Mouse (Mus musculus): ENCODE results near the gene Unc13d. TPM values are rescaled to one million over a fixed set of nuclear protein-coding genes. Genes with fewer than 3 reads are reported as not detected.
A peak's percentile ranks its signal among the peaks of the same experiment; 100 is the strongest.
"Not testable (repeated sequence)": the region's sequence is repeated elsewhere in the genome, so short reads cannot be mapped to it uniquely, and the experiment has no call there.

Unc13d gene
- 6.5 and 8.0 TPM in 2 replicates for polyA plus RNA-seq (2015; fragmentation: Nextera tagmentation; extraction: Ambion mirVana)

DNA sequence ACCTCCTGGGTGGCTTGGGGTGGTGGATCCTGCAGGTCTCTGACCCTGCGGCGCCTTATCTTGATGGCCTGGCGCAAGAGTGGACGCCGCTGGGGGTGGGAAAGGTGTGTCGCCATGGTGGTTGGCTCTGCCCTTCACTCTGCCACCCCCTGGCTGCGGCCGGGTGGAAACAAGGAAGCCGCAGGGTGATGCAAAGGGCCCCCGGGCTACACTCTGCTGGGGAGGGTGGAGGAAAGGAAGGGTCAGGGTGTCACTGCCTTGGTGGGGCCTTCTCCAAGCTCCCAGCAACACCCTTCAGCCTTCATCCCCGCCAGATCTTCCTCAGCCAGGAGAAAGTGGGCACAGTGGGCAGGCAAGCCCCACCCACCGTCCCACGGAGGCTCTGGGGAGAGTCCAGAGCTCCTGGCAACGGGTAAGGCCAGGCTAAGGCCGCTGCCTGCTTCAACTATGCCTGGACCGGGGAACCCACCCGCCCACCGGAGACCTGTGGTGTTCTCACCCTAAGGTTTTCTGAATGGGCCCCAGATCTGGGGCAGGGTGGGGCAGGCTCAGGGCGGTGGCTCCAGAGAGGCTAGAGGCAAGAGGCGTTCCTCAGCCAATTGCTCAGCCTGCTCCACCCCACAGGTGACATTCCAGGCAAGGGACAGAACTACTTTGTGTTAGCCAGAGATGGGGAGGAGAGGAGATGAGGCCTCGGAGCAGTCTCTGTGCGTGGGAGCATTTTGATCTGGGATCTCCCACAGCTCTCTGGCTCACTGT, at the start of gene Unc13d:
Gene Unc13d, minus strand, starts transcription at position 516 of the 759 bp plus-strand sequence.
- 54% methylated on average over 22 of the region's 22 CpGs for WGBS

DNA sequence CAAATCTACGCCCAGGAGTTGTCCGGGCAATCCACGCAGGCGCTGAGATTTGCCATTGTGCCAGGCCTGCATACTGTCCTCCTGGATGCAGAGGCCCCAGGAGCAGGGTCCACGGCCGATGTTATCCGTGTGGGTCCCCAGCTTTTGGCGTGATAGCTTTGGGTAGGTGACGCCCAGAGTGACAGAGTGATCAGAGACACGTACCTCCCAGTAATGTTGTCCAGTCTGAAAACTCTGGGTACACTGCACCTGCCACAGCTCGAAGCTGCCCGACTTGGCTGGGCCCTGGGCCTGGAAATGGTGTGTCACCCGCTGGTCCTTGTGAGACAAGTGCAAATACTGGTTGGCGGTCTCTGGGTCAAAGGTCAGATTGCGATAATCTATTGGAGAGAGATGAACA, 48.5 kb upstream of the Unc13d start:
- no peak for ATAC-seq (ENCODE audit: insufficient read depth, low FRiP score, low read depth)

More for the DNA sequence above, at the start of gene Unc13d:
- H3K27ac ChIP-seq: peak within 1 kb of the TSS; percentile 89
- peak within 1 kb of the TSS; percentile 28 for H3K4me3 ChIP-seq (replicated peaks)
- peaks cover 33% of the 10 kb centered on the region for H3K36me3 ChIP-seq
- no peaks in the 10 kb centered on the region for H3K9me3 ChIP-seq
- 0 out of 2 replicates have a peak within 1 kb of the TSS, but pooled peaks have one; percentile 1 for H3K9ac ChIP-seq
- H3K4me1 ChIP-seq: peaks cover 17% of the 10 kb centered on the region
- H3K27me3 ChIP-seq (replicated peaks): no peaks in the 10 kb centered on the region
- H3K4me2 ChIP-seq: peak within 1 kb of the TSS; percentile 54
- peak; percentile 82 for ATAC-seq (ENCODE audit: insufficient read depth, low FRiP score, low read depth)

DNA sequence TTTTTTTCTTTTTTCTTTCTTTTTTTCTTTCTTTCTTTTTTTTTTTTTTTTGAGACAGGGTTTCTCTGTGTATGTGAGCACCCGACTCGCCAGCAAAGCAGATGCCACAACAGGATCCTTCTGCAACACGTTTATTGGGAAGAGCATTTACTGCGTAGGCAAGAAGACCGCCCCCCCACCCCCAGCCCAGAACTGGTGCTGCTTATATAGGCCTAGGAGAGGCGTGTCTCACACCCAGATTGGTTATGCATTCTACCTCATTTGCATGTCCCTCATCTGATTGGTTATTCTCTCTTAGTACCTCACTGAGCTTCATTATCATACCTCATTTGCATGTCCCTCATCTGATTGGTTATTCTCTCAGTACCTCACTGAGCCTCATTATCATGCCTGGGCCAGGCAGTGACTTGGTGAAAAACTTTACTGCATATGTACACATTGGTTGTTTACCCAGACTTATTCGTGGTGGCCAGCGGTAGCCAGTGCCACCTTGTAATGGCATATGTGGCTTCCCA, 44.0 kb upstream of the Unc13d start:
- not testable (repeated sequence) for H3K4me2 ChIP-seq; H3K4me1 ChIP-seq; H3K27me3 ChIP-seq (replicated peaks); H3K9ac ChIP-seq; H3K27ac ChIP-seq; ATAC-seq (ENCODE audit: insufficient read depth, low FRiP score, low read depth); H3K9me3 ChIP-seq; H3K4me3 ChIP-seq (replicated peaks)
- WGBS: 95% methylated on average over 8 of the region's 8 CpGs
- H3K36me3 ChIP-seq: peaks cover 21% of the 10 kb centered on the region

More for the DNA sequence above, 48.5 kb upstream of the Unc13d start:
- Histone ChIP-seq H3K27ac (no peak overlapping the region), H3K9ac (no peak overlapping the region), H3K9me3 (no peaks in the 10 kb centered on the region), H3K27me3 (replicated peaks) (no peaks in the 10 kb centered on the region), H3K36me3 (peaks cover 21% of the 10 kb centered on the region), H3K4me2 (no peak overlapping the region), H3K4me1 (peaks cover 29% of the 10 kb centered on the region), H3K4me3 (replicated peaks) (no peak overlapping the region)
- 91% methylated on average over 15 of the region's 15 CpGs for WGBS

DNA sequence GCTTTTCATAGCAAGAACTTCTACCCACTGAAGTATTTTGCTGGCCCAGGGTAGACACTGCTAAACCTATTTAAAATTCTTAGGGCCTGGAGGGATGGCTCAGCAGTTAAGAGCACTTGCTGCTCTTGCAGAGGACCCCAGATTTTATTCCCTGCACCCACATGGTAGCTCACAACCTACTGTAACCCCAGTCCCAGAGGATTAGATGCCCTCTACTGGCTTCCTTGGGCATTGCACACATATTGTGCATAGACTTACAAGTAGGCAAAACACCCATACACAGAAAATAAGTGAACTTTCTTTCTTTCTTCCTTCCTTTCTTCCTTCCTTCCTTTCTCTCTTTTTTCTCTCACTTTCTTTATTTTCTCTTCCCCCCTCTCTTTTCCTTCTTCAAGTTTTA, 40.1 kb upstream of the Unc13d start:
- Histone ChIP-seq H3K4me1 (no peaks in the 10 kb centered on the region), H3K9ac (no peak overlapping the region), H3K36me3 (peaks cover 3% of the 10 kb centered on the region; the same call in 1 of the 2 replicates), H3K27ac (no peak overlapping the region), H3K4me3 (replicated peaks) (no peak overlapping the region), H3K27me3 (replicated peaks) (no peaks in the 10 kb centered on the region), H3K9me3 (no peaks in the 10 kb centered on the region), H3K4me2 (no peak overlapping the region)
- no peak for ATAC-seq (ENCODE audit: insufficient read depth, low FRiP score, low read depth)

DNA sequence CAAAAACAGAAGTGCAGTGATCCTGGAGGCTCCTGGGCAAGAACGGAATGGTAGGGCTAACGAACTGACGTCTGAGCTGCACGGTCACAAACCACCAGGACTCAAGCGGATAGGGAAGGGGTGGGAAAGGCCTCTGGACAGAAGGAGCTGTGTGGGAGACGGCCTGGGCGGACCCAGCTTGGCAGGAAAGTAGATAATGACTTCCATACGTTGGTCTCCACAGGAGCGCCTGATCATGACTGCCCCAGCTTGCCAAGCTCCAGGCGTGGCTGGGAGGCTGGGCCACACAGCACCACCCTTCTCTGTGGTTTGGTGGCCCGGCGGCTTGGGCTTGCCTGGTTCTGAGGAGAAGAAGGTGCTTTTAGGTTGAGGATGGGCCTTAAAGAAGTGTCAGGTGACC, 39.5 kb upstream of the Unc13d start:
- Histone ChIP-seq H3K27ac (no peak overlapping the region), H3K4me2 (no peak overlapping the region), H3K4me3 (replicated peaks) (no peak overlapping the region), H3K9ac (no peak overlapping the region), H3K36me3 (no peaks in the 10 kb centered on the region), H3K27me3 (replicated peaks) (no peaks in the 10 kb centered on the region), H3K4me1 (no peaks in the 10 kb centered on the region), H3K9me3 (no peaks in the 10 kb centered on the region)
- 72% methylated on average over 12 of the region's 12 CpGs for WGBS
- ATAC-seq (ENCODE audit: insufficient read depth, low FRiP score, low read depth): no peak

DNA sequence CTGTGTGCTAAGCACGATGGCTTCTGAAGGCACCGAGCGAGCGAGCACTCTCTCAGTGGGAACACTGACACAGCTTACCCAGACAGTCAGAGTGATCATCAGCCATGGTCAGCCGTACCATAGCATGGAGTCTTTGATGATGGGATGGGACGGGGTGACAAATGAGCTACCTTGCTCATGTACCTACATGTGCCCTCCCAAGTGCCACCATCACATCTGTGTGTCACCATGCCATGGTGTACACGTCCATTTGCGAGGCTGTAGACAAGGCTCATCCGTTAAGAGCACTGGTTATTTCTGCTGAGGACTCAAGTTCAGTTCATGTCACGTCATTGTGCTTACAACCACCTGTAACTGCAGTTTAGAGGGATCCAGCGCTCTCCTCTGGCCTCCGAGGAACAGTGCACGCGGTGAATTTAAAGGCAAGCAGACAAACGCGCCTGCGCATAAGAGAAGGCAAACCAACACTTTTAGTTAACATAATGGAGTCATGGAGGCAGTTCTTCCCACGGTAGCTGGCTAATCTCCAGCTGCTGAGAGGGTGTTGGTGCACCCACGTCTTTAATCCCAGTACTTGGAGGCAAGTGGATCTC, 33.9 kb upstream of the Unc13d start:
- no peak for ATAC-seq (ENCODE audit: insufficient read depth, low FRiP score, low read depth)

DNA sequence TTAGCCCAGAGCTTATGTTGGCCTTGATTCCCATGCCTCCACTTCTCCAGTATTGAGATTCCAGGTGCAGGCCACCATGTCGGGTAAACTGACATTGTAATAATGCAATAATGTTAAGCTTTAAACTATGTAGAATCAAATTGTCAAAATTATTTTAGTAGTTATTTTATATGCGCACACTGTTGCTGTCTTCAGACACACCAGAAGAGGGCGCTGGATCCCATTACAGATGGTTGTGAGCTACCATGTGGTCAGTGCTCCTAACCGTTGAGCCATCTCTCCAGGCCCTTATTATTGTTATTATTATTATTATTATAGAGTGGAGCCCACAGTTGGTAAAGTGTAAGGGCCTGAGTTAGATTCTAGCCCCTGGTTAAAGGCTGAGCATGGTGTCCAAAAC, 33.3 kb upstream of the Unc13d start:
- Histone ChIP-seq H3K9ac (no peak overlapping the region), H3K27me3 (replicated peaks) (peaks cover 28% of the 10 kb centered on the region), H3K4me1 (peaks cover 43% of the 10 kb centered on the region), H3K4me3 (replicated peaks) (no peak overlapping the region), H3K27ac (no peak overlapping the region), H3K4me2 (no peak overlapping the region), H3K9me3 (no peaks in the 10 kb centered on the region), H3K36me3 (no peaks in the 10 kb centered on the region)
- WGBS: 82% methylated on average over 4 of the region's 4 CpGs
- no peak for ATAC-seq (ENCODE audit: insufficient read depth, low FRiP score, low read depth)

More for the DNA sequence above, 33.9 kb upstream of the Unc13d start:
- Histone ChIP-seq H3K27me3 (replicated peaks) (peaks cover 28% of the 10 kb centered on the region), H3K4me2 (no peak overlapping the region), H3K9me3 (no peaks in the 10 kb centered on the region), H3K36me3 (no peaks in the 10 kb centered on the region), H3K27ac (no peak overlapping the region), H3K4me1 (peaks cover 37% of the 10 kb centered on the region), H3K9ac (no peak overlapping the region), H3K4me3 (replicated peaks) (no peak overlapping the region)
- WGBS: 86% methylated on average over 19 of the region's 19 CpGs

DNA sequence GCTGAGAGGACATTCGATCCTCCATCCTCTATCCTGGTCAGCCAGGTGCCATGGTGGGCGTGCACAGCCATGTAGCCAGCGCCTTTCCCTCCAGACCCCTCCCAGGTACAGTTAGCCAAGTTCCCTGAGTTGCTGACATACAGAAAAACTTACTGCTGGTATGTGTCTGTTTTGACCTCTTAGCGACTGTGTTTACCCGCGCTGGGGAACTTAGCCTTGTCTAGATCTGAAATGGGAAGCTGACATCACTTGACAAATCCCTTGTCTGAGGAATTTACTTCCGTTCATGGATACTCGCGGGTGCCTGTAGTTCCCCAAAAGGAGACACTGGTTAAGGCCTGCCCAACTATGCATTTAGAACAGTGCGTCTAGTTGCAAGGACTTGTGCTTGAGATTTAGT, 32.8 kb upstream of the Unc13d start:
- peak overlapping the region; percentile 91 for H3K4me2 ChIP-seq
- peak overlapping the region; percentile 40; the same call in 1 of the 2 replicates for H3K9ac ChIP-seq
- 19% methylated on average over 10 of the region's 10 CpGs for WGBS
- peaks cover 28% of the 10 kb centered on the region for H3K27me3 ChIP-seq (replicated peaks)
- no peak for ATAC-seq (ENCODE audit: insufficient read depth, low FRiP score, low read depth)
- peak overlapping the region; percentile 57 for H3K4me3 ChIP-seq (replicated peaks)
- H3K4me1 ChIP-seq: peaks cover 48% of the 10 kb centered on the region
- H3K9me3 ChIP-seq: no peaks in the 10 kb centered on the region
- no peaks in the 10 kb centered on the region; the same call in 1 of the 2 replicates for H3K36me3 ChIP-seq
- H3K27ac ChIP-seq: peak overlapping the region; percentile 8; the same call in 1 of the 2 replicates

DNA sequence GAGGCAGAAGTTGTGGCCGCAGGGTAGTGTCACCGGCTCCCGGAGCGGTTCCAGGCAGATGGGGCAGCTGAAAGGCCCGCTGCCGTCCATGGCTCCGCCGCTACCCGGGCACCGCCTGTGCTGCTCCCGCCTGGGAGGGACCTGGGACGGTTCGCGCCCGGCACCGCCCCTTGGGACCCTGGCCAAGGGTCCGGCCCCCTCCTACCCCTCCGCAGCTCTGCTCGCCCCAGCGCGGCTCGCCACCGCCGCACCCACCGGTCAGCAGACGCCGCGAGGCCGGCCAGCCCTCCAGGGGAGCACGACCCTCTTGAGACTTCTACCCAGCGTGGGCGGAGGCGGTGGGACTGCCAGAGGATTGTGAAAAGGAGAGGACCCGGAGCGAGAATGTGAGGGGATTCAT, 32.4 kb upstream of the Unc13d start:
- peak overlapping the region; percentile 8; the same call in 1 of the 2 replicates for H3K27ac ChIP-seq
- H3K9ac ChIP-seq: peak overlapping the region; percentile 40; the same call in 1 of the 2 replicates
- peak overlapping the region; percentile 91 for H3K4me2 ChIP-seq
- no peaks in the 10 kb centered on the region; the same call in 1 of the 2 replicates for H3K36me3 ChIP-seq
- ATAC-seq (ENCODE audit: insufficient read depth, low FRiP score, low read depth): peak; percentile 41
- peaks cover 28% of the 10 kb centered on the region for H3K27me3 ChIP-seq (replicated peaks)
- 2% methylated on average over 30 of the region's 35 CpGs for WGBS
- no peaks in the 10 kb centered on the region for H3K9me3 ChIP-seq
- H3K4me1 ChIP-seq: peaks cover 51% of the 10 kb centered on the region
- H3K4me3 ChIP-seq (replicated peaks): peak overlapping the region; percentile 57

DNA sequence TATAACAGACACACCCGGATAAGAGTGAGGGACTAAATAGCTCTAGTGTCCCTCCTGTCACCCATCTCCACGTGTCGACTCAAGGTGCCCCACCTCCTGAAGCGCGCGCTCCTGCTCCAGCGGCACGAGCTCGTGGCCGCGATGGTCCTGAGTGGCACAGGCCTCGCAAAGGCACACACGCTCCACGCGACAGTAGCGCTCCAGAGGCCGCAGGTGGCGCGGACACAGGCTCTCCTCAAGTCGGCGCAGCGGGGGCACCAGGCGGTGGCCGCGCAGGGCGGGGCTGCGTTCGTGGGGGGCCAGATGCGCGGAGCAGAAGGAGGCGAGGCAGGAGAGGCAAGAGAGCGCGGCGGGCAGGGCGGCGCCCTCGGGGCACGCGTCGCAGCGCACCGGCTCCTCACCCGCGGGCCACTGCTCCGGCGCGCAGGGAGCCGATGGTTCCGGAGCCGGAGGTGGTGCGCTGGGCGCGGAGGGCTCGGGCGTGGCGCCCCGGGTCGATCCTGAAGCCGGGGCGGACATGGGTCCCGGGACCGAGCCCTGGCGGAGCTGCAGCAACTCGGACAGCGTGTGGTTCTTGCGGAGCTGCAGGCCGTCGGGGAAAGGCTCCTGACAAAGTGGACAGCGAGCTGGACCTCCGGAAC, 31.8 kb upstream of the Unc13d start:
- Histone ChIP-seq H3K4me3 (replicated peaks) (peak overlapping the region; percentile 57), H3K9me3 (no peaks in the 10 kb centered on the region), H3K4me2 (peak overlapping the region; percentile 91), H3K36me3 (no peaks in the 10 kb centered on the region; the same call in 1 of the 2 replicates), H3K9ac (peak overlapping the region; percentile 40; the same call in 1 of the 2 replicates), H3K27ac (peak overlapping the region; percentile 8), H3K27me3 (replicated peaks) (peaks cover 28% of the 10 kb centered on the region), H3K4me1 (peaks cover 52% of the 10 kb centered on the region)
- ATAC-seq (ENCODE audit: insufficient read depth, low FRiP score, low read depth): 0 out of 2 replicates have a peak, but pooled peaks have one; percentile 11
- WGBS: 1% methylated on average over 64 of the region's 70 CpGs

DNA sequence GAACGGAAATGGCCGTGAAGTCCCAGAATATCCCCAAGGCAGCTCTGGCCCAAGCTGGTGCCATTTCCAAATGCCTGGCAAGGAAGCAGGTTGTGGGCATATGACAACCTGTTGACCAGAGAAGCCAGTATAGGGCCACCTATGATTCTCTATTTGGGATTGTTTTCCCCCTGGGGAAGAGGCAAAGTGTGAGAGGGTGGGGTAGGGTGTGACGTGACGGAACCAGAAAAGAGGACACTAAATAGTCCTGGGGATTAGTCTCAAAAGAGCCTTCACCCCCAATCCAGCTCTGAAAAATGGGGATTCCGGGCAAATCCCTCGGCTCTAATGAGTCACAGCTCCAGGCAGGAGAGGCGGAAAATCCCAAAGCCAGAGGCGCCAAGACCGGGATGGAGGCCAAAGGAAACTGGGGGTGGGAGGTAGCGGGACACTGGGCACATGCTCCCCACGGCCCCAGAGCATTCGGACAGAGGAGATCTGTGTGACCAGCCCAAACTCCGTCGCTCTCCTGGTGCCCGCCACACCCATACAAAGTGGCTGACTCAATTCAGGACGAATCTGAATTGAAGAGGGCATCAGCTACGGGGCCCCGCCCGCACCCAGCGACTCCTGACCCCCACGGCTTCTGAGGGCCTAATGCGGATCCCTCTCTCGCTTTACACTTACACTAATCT, 30.8 kb upstream of the Unc13d start:
- WGBS: 12% methylated on average over 23 of the region's 23 CpGs
- H3K27ac ChIP-seq: peak overlapping the region; percentile 2; the same call in 1 of the 2 replicates
- H3K27me3 ChIP-seq (replicated peaks): peaks cover 28% of the 10 kb centered on the region
- peak overlapping the region; percentile 57 for H3K4me3 ChIP-seq (replicated peaks)
- H3K36me3 ChIP-seq: no peaks in the 10 kb centered on the region; the same call in 1 of the 2 replicates
- 0 out of 2 replicates have a peak overlapping the region, but pooled peaks have one; percentile 7 for H3K9ac ChIP-seq
- ATAC-seq (ENCODE audit: insufficient read depth, low FRiP score, low read depth): no peak
- no peaks in the 10 kb centered on the region for H3K9me3 ChIP-seq
- H3K4me1 ChIP-seq: peaks cover 62% of the 10 kb centered on the region
- H3K4me2 ChIP-seq: peak overlapping the region; percentile 91
